Mouse (Mus musculus) adrenal gland, adult 18-20 months (tissue): ENCODE results near the gene Klrb1. TPM values are rescaled to one million over a fixed set of nuclear protein-coding genes. Genes with fewer than 3 reads are reported as not detected.
A peak's percentile ranks its signal among the peaks of the same experiment; 100 is the strongest.

Source experiments
- DNase-seq, 2 experiments: peaks; one replicate each; pipeline ENCODE4 v3.0.0; 2021 to 2022; ENCODE audit warnings: low spot score in 2 of 2
- total RNA-seq, 2 experiments: library from RNA; stranded (reverse); gene quantifications; 1 replicate in 1 of 2; 2 replicates in 1 of 2; pipeline ENCODE4 v1.2.3; 2021

Gene Klrb1
- total RNA-seq, 2 experiments from 2014 or later: not detected

DNA sequence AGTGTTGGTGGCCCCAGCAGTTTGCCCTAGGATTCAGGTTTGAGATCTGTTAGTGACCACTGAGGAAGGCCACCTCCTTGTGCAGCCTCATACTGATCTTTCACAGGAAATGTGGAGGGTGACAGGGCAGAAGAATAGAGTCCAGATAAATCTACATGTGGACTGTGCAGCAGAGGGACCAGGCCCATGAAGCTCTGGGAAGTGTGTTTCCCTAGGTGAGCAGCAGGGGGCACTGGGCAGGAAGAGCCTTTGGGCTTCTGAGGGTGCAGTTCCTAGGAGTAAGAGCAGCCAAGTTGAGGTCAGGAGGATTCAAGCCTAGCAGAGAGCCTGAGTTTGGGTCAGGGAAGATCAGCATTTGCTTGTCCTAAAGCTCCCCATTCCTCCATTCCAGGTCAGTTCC is 13.2 kb upstream of the Klrb1 start:
- peak in 1 of 2 experiments; percentile 39 for DNase-seq

GRCm38 (mm10) chr6:128734896-128735295 is 12.0 kb upstream of the Klrb1 start:
- no peak for DNase-seq

DNA sequence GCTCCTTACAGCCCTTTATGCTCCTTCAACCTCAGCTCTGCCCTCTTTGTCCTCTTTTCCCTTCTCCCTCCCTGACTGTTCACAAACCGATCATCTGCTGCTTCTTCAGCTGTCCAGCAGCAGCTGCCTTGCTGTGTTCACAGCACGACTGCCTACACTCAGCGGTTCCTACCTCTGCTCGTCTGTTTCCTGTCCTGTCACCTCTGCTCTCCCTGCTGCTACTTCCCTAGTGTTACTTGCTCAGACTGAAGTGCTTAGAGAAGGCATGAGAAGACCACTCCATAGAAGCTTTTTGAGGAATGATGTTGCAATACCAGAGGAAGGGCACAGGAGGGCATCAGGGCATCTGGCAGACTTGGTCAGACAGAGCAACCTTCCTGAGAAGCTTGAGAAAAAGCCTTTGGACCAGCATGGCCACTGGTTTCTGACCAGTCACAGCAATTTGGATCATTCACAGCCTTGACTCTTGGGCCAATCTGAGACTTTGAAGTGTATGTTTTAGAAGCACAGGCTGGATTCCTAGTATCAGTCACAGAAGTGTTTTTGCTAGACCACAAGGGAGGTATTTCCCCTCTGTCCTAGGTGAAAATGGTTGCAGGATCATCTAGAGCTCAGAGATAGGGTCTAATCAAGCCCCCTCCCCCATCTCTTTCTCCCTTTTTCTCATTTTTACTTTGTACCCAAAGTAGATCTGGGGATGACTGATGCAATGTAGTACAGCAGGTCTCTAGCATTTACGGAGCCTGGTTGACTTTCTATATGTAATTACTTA is 11.2 kb upstream of the Klrb1 start:
- no peak for DNase-seq

GRCm38 (mm10) chr6:128732032-128732431 is 9.2 kb upstream of the Klrb1 start:
- DNase-seq: no peak

GRCm38 (mm10) chr6:128701691-128702090 is 21.2 kb downstream of the Klrb1 start:
- no peak for DNase-seq

DNA sequence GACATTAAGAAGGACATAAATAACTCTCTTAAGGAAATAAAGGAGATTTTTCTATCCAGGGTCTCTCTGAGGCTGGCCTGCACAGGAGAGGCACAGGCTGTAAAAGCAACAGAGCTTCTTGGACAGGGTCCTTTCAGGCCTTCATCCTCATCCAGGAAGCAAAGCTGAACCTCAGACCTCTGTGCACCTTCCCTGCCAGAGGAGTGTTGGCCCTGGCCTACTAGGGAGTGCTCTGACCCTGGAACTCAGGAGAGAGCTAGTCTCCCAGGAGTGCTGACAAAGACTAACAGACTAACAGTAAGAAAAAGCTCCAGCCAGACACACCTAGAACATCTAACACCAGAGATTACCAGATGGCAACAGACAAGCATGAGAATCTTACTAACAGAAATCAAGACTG is 43.3 kb downstream of the Klrb1 start:
- DNase-seq: no peak

DNA sequence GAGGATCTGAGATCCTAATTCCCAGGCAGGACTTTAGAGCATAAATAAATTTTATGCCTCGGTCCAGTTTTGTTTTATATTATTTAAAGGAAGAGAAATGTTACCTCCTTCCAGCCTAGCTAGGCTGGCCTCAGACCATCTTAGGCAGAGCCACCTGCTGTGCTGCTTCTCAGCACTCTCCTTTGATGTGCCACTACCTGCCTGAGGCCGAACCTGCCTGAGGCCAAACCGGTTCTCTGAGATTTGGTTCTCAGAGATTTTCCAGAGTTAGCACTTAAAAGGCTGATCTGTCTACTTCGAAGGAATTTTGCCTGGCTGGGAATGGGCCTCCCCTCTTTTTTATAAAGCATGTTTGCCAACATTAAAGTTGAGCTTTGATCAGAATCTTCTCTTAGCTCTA is 52.9 kb downstream of the Klrb1 start:
- DNase-seq: no peak

DNA sequence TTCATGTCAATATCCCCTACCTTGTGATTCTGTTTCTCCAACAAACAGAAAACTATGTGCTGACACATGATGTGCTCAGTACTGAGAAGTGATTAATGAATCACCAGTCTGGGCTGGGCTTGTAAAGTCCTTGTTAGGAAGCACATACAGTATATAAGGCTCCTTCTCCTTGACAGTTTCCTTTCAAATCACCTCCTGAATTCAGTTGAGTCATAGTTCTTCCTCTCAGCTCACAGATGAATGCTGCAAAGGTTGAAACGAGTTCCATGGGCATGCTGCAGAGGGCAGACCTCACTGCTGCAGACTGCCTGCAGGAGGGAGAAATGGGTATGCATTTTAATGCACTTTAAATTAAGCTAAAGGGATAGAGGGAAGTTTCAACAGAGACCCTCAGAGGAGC is 60.7 kb downstream of the Klrb1 start, which contains the start of gene Clec2h:
TSS of gene Clec2h (plus strand) at position 180 of the 400 bp plus-strand sequence.
- no peak for DNase-seq

DNA sequence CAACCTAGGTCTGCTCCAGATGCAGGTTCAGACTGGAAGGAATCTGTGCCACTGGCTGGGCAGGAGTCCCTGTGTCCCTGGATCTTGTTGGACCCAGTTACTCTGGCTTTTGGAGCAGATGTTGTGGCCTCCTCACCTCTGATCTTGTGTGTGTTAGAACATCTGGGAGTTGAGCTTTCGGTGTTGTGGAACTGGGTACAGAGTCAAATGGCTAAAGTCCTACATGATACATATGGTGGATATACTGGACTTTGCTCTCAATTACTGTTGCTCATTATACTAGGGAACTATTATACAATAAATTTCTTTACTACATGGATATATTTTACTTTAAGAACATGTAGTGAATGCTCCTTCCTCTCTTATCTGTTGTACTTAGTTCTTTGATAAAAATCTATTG is 61.6 kb downstream of the Klrb1 start:
- no peak for DNase-seq

Other genes with a start within 250 kb of the Klrb1 start
- under 1 TPM in 1 of 2 experiments, not detected in 1; 0.80 TPM for gene Pzp, start 196.3 kb downstream of the Klrb1 start, total RNA-seq
- gene A2ml1, start 141.5 kb downstream of the Klrb1 start, total RNA-seq: not detected
- not detected for gene Klrb1a, start 99.5 kb downstream of the Klrb1 start, total RNA-seq
- gene Clec2h, start 60.7 kb downstream of the Klrb1 start, total RNA-seq: 1 to 10 TPM in 1 of 2 experiments, under 1 TPM in 1; 0.26 to 2.1 TPM
- under 1 TPM; 0.60 to 0.67 TPM for gene Klrb1c, start 66.2 kb upstream of the Klrb1 start, total RNA-seq
- not detected for gene Gm44511, start 103.3 kb upstream of the Klrb1 start, total RNA-seq
- 1 to 10 TPM in 1 of 2 experiments, under 1 TPM in 1; 0.90 to 1.3 TPM for gene Klrb1b, start 103.3 kb upstream of the Klrb1 start, total RNA-seq
- under 1 TPM; 0.29 to 0.33 TPM for gene Clec2i, start 164.5 kb upstream of the Klrb1 start, total RNA-seq
- under 1 TPM in 1 of 2 experiments, not detected in 1; 0.93 TPM for gene BC035044, start 168.1 kb upstream of the Klrb1 start, total RNA-seq
- 1 to 10 TPM; 2.4 to 4.5 TPM for gene Clec2g, start 211.3 kb upstream of the Klrb1 start, total RNA-seq